Mouse (Mus musculus) olfactory bulb, adult 2 months (tissue): ENCODE results near the gene Zfp750.

Experiments used
- CTCF ChIP-seq: fragments of 200-500 bp; IDR thresholded peaks from 2 replicates; pipeline ENCODE4 v1.5.1; 2012; ENCODE audit warnings: low read depth, mild to moderate bottlenecking, low read length, moderate library complexity; ENCODE audit not compliant: insufficient read depth
- POLR2A ChIP-seq: fragments of 200-500 bp; IDR thresholded peaks from 2 replicates; pipeline ENCODE4 v1.6.1; 2012; ENCODE audit warnings: mild to moderate bottlenecking, low read depth, low read length, moderate library complexity; ENCODE audit not compliant: insufficient read depth

DNA sequence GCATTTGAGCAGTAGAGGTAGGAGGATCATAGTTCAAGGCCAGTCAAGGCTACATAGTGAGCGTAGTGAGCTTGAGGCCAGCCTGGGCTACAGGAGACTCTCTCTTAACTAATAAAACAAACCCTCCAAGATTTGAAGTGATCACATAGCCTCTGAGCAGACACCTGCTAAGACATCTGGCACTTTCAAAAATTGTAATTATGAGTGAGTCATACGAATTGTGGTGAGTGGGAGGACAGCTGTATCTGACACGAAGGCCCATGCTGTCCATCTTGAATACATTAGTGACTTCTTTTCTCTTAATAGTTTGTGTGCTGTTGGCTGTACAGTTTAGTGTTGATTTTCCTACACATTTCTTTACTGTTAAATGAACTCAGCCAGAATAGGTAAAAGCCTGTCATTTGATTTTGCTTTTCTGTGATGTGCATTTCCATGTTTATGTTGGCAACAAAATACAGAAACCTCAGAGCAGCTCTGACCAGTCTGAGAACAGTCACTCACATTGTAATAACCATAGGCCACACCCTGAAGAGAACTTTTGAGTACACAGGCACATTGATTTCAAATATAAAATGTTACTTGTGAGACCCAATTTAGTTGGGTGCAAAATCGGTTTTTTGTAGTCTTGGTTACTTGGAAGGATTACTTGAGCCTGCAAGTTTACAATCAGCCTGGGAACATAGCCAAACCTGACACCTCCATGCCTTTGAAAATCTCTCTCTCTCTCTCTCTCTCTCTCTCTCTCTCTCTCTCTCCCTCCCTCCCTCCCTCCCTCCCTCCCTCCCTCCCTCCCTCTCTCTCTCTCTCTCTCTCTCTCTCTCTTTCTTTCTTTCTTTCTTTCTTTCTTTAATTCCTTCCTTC is 16.9 kb downstream of the Zfp750 start:
- TF ChIP-seq CTCF: no peak
- TF ChIP-seq POLR2A: no peak
